Mouse (Mus musculus) monocyte, adult 5-6 weeks (primary cell): ENCODE data around the gene Slc12a5. TPM values are rescaled to one million over a fixed set of nuclear protein-coding genes. Genes with fewer than 3 reads are reported as not detected.
A peak's percentile ranks its signal among the peaks of the same experiment; 100 is the strongest.

Source experiments
- ATAC-seq: fragments of 153-309, 156-312 bp; replicated peaks from 2 replicates; pipeline ENCODE4 v1.8.0; 2017; ENCODE audit warnings: mild to moderate bottlenecking; ENCODE audit not compliant: low TSS enrichment, insufficient number of reproducible peaks, severe bottlenecking, poor library complexity, low FRiP score
- total RNA-seq: library from RNA; stranded (forward); fragments of 200-1000, 200-491, 200-594 nt; gene quantifications from 3 replicates; pipeline ENCODE4 v1.2.3, GENCODE M21; 2017

Slc12a5 gene
- 0.11 to 1.7 TPM (median 0.29 TPM) in 3 replicates for total RNA-seq

GRCm38 (mm10) chr2:164960716-164961441, at the start of gene Slc12a5:
Gene Slc12a5, plus strand, starts transcription at chr2:164960802.
- ATAC-seq = 0 out of 2 replicates have a peak, but pooled peaks have one; percentile 20

GRCm38 (mm10) chr2:164911086-164912048, 49.2 kb upstream of the Slc12a5 start, which contains the start of gene Zfp335:
Gene Zfp335, minus strand, starts transcription at chr2:164911757.
- peak; percentile 55 for ATAC-seq

GRCm38 (mm10) chr2:164912151-164912550, 48.5 kb upstream of the Slc12a5 start:
- 0 out of 2 replicates have a peak, but pooled peaks have one; percentile 2 for ATAC-seq

- ATAC-seq = no peak
Measured at GRCm38 (mm10) chr2:164912749-164913427, 47.7 kb upstream of the Slc12a5 start.

- ATAC-seq = peak; percentile 51
Measured at GRCm38 (mm10) chr2:164913428-164913786, 47.2 kb upstream of the Slc12a5 start.

GRCm38 (mm10) chr2:164916820-164917219, 43.8 kb upstream of the Slc12a5 start:
- peak; percentile 65 for ATAC-seq

- 0 out of 2 replicates have a peak, but pooled peaks have one; percentile 2 for ATAC-seq
Measured at GRCm38 (mm10) chr2:164917371-164917770, 43.2 kb upstream of the Slc12a5 start.

GRCm38 (mm10) chr2:164918325-164918724, 42.3 kb upstream of the Slc12a5 start:
- no peak for ATAC-seq

GRCm38 (mm10) chr2:164921984-164922383, 38.6 kb upstream of the Slc12a5 start:
- no peak for ATAC-seq

- ATAC-seq = no peak
Measured at GRCm38 (mm10) chr2:164923291-164923690, 37.3 kb upstream of the Slc12a5 start.

- ATAC-seq = peak; percentile 97
Measured at GRCm38 (mm10) chr2:164924100-164924857, 36.3 kb upstream of the Slc12a5 start.

GRCm38 (mm10) chr2:164930706-164931581, 29.7 kb upstream of the Slc12a5 start:
- no peak for ATAC-seq

- ATAC-seq = no peak
Measured at GRCm38 (mm10) chr2:164933534-164933933, 27.1 kb upstream of the Slc12a5 start.

- ATAC-seq = no peak
Measured at GRCm38 (mm10) chr2:164935991-164936390, 24.6 kb upstream of the Slc12a5 start.

GRCm38 (mm10) chr2:164938146-164939091, 22.2 kb upstream of the Slc12a5 start:
- ATAC-seq = no peak

- ATAC-seq = no peak
Measured at GRCm38 (mm10) chr2:164939106-164939505, 21.5 kb upstream of the Slc12a5 start.
